Mouse (Mus musculus) kidney, postnatal 0 days (tissue): Measurements from ENCODE around the gene Cnih2. TPM values are rescaled to one million over a fixed set of nuclear protein-coding genes. Genes with fewer than 3 reads are reported as not detected.

Experiments
- ATAC-seq: fragments of 200-750 bp; cut with Nextera tagmentation; replicated peaks from 2 replicates; pipeline ENCODE4 v1.8.0; 2017; ENCODE audit warnings: low read depth, moderate number of reproducible peaks, moderate TSS enrichment, moderate library complexity; ENCODE audit not compliant: low FRiP score
- DNase-seq: peaks from one replicate; pipeline ENCODE4 v3.0.0-alpha.2; 2016; ENCODE audit warnings: low spot score
- H3K27ac ChIP-seq: fragments of 300-500 bp; sonication (generic); 2 replicates; pipeline ENCODE4 v1.5.1; 2014; ENCODE audit warnings: mild to moderate bottlenecking
- H3K27me3 ChIP-seq: fragments of 300-500 bp; sonication (generic); 2 replicates; pipeline ENCODE4 v1.6.1; 2014; ENCODE audit warnings: low read length, mixed read lengths; ENCODE audit not compliant: insufficient read depth
- H3K36me3 ChIP-seq: fragments of 300-500 bp; sonication (generic); 2 replicates; pipeline ENCODE4 v1.6.1; 2014; ENCODE audit warnings: low read length, mixed read lengths; ENCODE audit not compliant: insufficient read depth
- H3K4me1 ChIP-seq: fragments of 300-500 bp; sonication (generic); replicated peaks from 2 replicates; pipeline ENCODE4 v1.6.1; 2014; ENCODE audit warnings: antibody characterized with exemption, low read length, mixed read lengths; ENCODE audit not compliant: insufficient read depth
- H3K4me2 ChIP-seq: fragments of 300-500 bp; sonication (generic); 2 replicates; pipeline ENCODE4 v1.6.1; 2014; ENCODE audit warnings: mild to moderate bottlenecking, low read length, moderate library complexity, mixed read lengths
- H3K4me3 ChIP-seq: fragments of 300-500 bp; sonication (generic); replicated peaks from 2 replicates; pipeline ENCODE4 v1.5.1; 2014; ENCODE audit warnings: low read depth, low read length
- H3K9ac ChIP-seq: fragments of 300-500 bp; sonication (generic); 2 replicates; pipeline ENCODE4 v1.6.1; 2014; ENCODE audit warnings: low read depth, low read length
- H3K9me3 ChIP-seq: fragments of 300-500 bp; sonication (generic); replicated peaks from 2 replicates; pipeline ENCODE4 v1.6.1; 2016; ENCODE audit warnings: low read length, inconsistent platforms, mixed read lengths
- CTCF ChIP-seq: IDR thresholded peaks from 2 replicates; pipeline ENCODE4 v1.5.1; 2016; ENCODE audit warnings: antibody characterized with exemption, low read depth, mild to moderate bottlenecking, moderate library complexity
- WGBS: fragments of 180-500 bp; shearing (Covaris S2); extraction: QIAGEN DNeasy Blood & Tissue Kit; methylation state at CpG from one replicate; pipeline ENCODE4 v1.1.7; 2014; 5-methylcytosine and 5-hydroxymethylcytosine counted together
- polyA plus RNA-seq: library from polyadenylated mRNA; unstranded; fragments of >200 nt; fragmentation: Nextera tagmentation; extraction: Ambion mirVana; gene quantifications from 2 replicates; pipeline ENCODE4 v1.2.1, GENCODE M21; 2015

Cnih2 gene
- polyA plus RNA-seq, 1 experiment from 2014 or later: 4.2 TPM

- peaks cover 24% of the 10 kb centered on the region for H3K4me1 ChIP-seq
- peak overlapping the region; percentile 49 for H3K4me3 ChIP-seq
- DNase-seq (peak; percentile 94), ATAC-seq (peak; percentile 72)
- peak overlapping the region; percentile 86 for H3K4me2 ChIP-seq
- H3K36me3 ChIP-seq: no peaks in the 10 kb centered on the region
- H3K27ac ChIP-seq: peak overlapping the region; percentile 76; the same call in 1 of the 2 replicates
- no peaks in the 10 kb centered on the region for H3K9me3 ChIP-seq
- peak overlapping the region; percentile 32; the same call in 1 of the 2 replicates for H3K9ac ChIP-seq
- H3K27me3 ChIP-seq: no peaks in the 10 kb centered on the region
- no peak for TF ChIP-seq CTCF
- WGBS: 1% methylated on average over 39 of the region's 40 CpGs
Measured at GRCm38 (mm10) chr19:5071545-5072369, 26.6 kb downstream of the Cnih2 start.

- DNase-seq: no peak
- Histone ChIP-seq H3K27ac (peak overlapping the region; percentile 76; the same call in 1 of the 2 replicates), H3K4me1 (peaks cover 25% of the 10 kb centered on the region), H3K36me3 (no peaks in the 10 kb centered on the region), H3K4me2 (peak overlapping the region; percentile 86), H3K9ac (peak overlapping the region; percentile 32; the same call in 1 of the 2 replicates), H3K4me3 (peak overlapping the region; percentile 49), H3K27me3 (no peaks in the 10 kb centered on the region), H3K9me3 (no peaks in the 10 kb centered on the region)
- ATAC-seq: no peak
- no peak for TF ChIP-seq CTCF
- WGBS: 17% methylated on average over 11 of the region's 11 CpGs
Measured at GRCm38 (mm10) chr19:5071077-5071476, 27.2 kb downstream of the Cnih2 start.

GRCm38 (mm10) chr19:5069978-5070377 lies 28.3 kb downstream of the Cnih2 start:
- peaks cover 27% of the 10 kb centered on the region for H3K4me1 ChIP-seq
- ATAC-seq: no peak

GRCm38 (mm10) chr19:5069486-5069885 lies 28.8 kb downstream of the Cnih2 start:
- no peak for DNase-seq
- H3K27ac ChIP-seq: no peak overlapping the region
- H3K4me1 ChIP-seq: peaks cover 27% of the 10 kb centered on the region
- WGBS: 74% methylated on average over 5 of the region's 5 CpGs
- H3K9ac ChIP-seq: no peak overlapping the region
- peak overlapping the region; percentile 86 for H3K4me2 ChIP-seq
- H3K9me3 ChIP-seq: no peaks in the 10 kb centered on the region
- no peak for TF ChIP-seq CTCF
- H3K27me3 ChIP-seq: no peaks in the 10 kb centered on the region
- no peak for ATAC-seq
- no peak overlapping the region for H3K4me3 ChIP-seq
- no peaks in the 10 kb centered on the region for H3K36me3 ChIP-seq

More at GRCm38 (mm10) chr19:5069978-5070377, 28.3 kb downstream of the Cnih2 start:
- TF ChIP-seq CTCF: no peak
- Histone ChIP-seq H3K9me3 (no peaks in the 10 kb centered on the region), H3K4me3 (0 out of 2 replicates have a peak overlapping the region, but pooled peaks have one; percentile 7), H3K9ac (no peak overlapping the region), H3K27ac (no peak overlapping the region), H3K36me3 (no peaks in the 10 kb centered on the region), H3K27me3 (no peaks in the 10 kb centered on the region), H3K4me2 (peak overlapping the region; percentile 86)
- WGBS: 72% methylated on average over 7 of the region's 7 CpGs
- no peak for DNase-seq

- no peak for DNase-seq
- Histone ChIP-seq H3K4me1 (peaks cover 27% of the 10 kb centered on the region), H3K27ac (peak overlapping the region; percentile 70; the same call in 1 of the 2 replicates), H3K27me3 (no peaks in the 10 kb centered on the region), H3K9ac (peak overlapping the region; percentile 64), H3K36me3 (no peaks in the 10 kb centered on the region), H3K4me2 (peak overlapping the region; percentile 86), H3K9me3 (no peaks in the 10 kb centered on the region), H3K4me3 (peak overlapping the region; percentile 50)
- ATAC-seq: peak; percentile 15; the same call in 1 of the 2 replicates
- 25% methylated on average over 21 of the region's 21 CpGs for WGBS
- 0 out of 2 replicates have a peak, but pooled peaks have one; percentile 8 for TF ChIP-seq CTCF
Measured at GRCm38 (mm10) chr19:5068570-5069234, 29.6 kb downstream of the Cnih2 start.

- Histone ChIP-seq H3K9me3 (no peaks in the 10 kb centered on the region), H3K27ac (peak within 1 kb of the TSS; percentile 70), H3K36me3 (no peaks in the 10 kb centered on the region), H3K4me1 (peaks cover 27% of the 10 kb centered on the region), H3K27me3 (no peaks in the 10 kb centered on the region), H3K4me2 (peak within 1 kb of the TSS; percentile 86), H3K9ac (peak within 1 kb of the TSS; percentile 64), H3K4me3 (peak within 1 kb of the TSS; percentile 50)
- ATAC-seq (0 out of 2 replicates have a peak, but pooled peaks have one; percentile 11), DNase-seq (peak; percentile 82)
- TF ChIP-seq CTCF: no peak
- WGBS: 2% methylated on average over 53 of the region's 56 CpGs
Measured at GRCm38 (mm10) chr19:5067867-5068569, 30.3 kb downstream of the Cnih2 start, which contains the start of gene Cd248. Gene Cd248 (plus strand): TSS chr19:5068078.
